Mouse (Mus musculus): Measurements from ENCODE around the gene Lrguk. TPM values are rescaled to one million over a fixed set of nuclear protein-coding genes. Genes with fewer than 3 reads are reported as not detected.

Lrguk gene
- polyA plus RNA-seq, 1 experiment from 2014 or later = 1.1 TPM

- Histone ChIP-seq H3K4me1 (ENCODE audit: control insufficient read depth, insufficient read depth, low read length) (no peaks in the 10 kb centered on the region), H3K36me3 (ENCODE audit: control insufficient read depth, insufficient read depth, low read length) (peaks cover 51% of the 10 kb centered on the region), H3K4me2 (replicated peaks; ENCODE audit: low read depth, low read length) (no peak overlapping the region), H3K27ac (ENCODE audit: low read length) (no peak overlapping the region), H3K27me3 (ENCODE audit: control insufficient read depth, insufficient read depth, low read length) (no peaks in the 10 kb centered on the region), H3K9me3 (ENCODE audit: control insufficient read depth, low read depth, low read length) (no peaks in the 10 kb centered on the region), H3K4me3 (ENCODE audit: low read depth, low read length) (no peak overlapping the region), H3K9ac (replicated peaks; ENCODE audit: low read depth, low read length) (no peak overlapping the region)
- WGBS = 75% methylated on average over 9 of the region's 9 CpGs
- no peak for ATAC-seq (ENCODE audit: insufficient number of reproducible peaks, insufficient read depth, low FRiP score, low read depth)
These were observed 133.8 kb downstream of the Lrguk start for GRCm38 (mm10) chr6:34163014-34163413.

- no peak overlapping the region for H3K4me2 ChIP-seq (replicated peaks; ENCODE audit: low read depth, low read length)
- H3K36me3 ChIP-seq (ENCODE audit: control insufficient read depth, insufficient read depth, low read length) = peaks cover 27% of the 10 kb centered on the region
- no peaks in the 10 kb centered on the region for H3K9me3 ChIP-seq (ENCODE audit: control insufficient read depth, low read depth, low read length)
- no peak overlapping the region for H3K9ac ChIP-seq (replicated peaks; ENCODE audit: low read depth, low read length)
- no peak for ATAC-seq (ENCODE audit: insufficient number of reproducible peaks, insufficient read depth, low FRiP score, low read depth)
- no peak overlapping the region for H3K27ac ChIP-seq (ENCODE audit: low read length)
- WGBS = 83% methylated on average over 3 of the region's 3 CpGs
- H3K4me1 ChIP-seq (ENCODE audit: control insufficient read depth, insufficient read depth, low read length) = no peaks in the 10 kb centered on the region
- no peaks in the 10 kb centered on the region for H3K27me3 ChIP-seq (ENCODE audit: control insufficient read depth, insufficient read depth, low read length)
- H3K4me3 ChIP-seq (ENCODE audit: low read depth, low read length) = no peak overlapping the region
These were observed 139.6 kb downstream of the Lrguk start for GRCm38 (mm10) chr6:34168834-34169233.

DNA sequence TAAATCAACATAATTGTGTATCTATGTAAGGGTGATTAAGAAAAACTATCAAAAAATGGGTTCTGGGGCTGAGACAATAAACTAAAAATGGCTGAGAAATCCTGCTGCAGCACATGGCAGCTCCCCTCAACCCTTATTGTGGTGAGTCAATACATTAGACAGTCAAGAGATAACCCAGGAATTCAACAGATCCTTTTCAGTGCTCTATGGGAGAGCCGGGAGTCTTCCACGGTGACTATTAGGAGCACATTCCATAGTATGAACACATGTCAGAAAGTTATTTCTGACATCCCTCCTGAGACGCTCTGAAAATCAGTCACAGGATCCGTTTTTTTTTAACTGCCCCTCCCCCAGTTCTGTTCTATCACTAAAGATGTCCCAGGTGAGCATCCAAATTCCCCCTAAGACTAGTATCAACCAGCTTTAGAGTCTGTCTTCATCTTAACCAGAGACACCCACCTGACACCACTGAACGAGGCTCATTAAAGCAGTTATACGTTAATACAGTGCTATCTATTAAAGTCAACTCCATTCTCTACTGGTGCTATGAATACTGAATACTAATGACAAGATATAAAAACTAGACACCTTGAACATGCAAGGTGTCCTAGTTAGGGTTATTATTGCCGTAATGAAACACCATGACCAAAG is 141.7 kb downstream of the Lrguk start:
- no peaks in the 10 kb centered on the region for H3K27me3 ChIP-seq (ENCODE audit: control insufficient read depth, insufficient read depth, low read length)
- no peak overlapping the region for H3K9ac ChIP-seq (replicated peaks; ENCODE audit: low read depth, low read length)
- peaks cover 4% of the 10 kb centered on the region; the same call in 1 of the 2 replicates for H3K4me1 ChIP-seq (ENCODE audit: control insufficient read depth, insufficient read depth, low read length)
- no peak overlapping the region for H3K4me3 ChIP-seq (ENCODE audit: low read depth, low read length)
- ATAC-seq (ENCODE audit: insufficient number of reproducible peaks, insufficient read depth, low FRiP score, low read depth) = no peak
- no peak overlapping the region for H3K27ac ChIP-seq (ENCODE audit: low read length)
- H3K9me3 ChIP-seq (ENCODE audit: control insufficient read depth, low read depth, low read length) = no peaks in the 10 kb centered on the region
- 72% methylated on average over 7 of the region's 7 CpGs for WGBS
- H3K4me2 ChIP-seq (replicated peaks; ENCODE audit: low read depth, low read length) = no peak overlapping the region
- peaks cover 18% of the 10 kb centered on the region; the same call in 1 of the 2 replicates for H3K36me3 ChIP-seq (ENCODE audit: control insufficient read depth, insufficient read depth, low read length)

DNA sequence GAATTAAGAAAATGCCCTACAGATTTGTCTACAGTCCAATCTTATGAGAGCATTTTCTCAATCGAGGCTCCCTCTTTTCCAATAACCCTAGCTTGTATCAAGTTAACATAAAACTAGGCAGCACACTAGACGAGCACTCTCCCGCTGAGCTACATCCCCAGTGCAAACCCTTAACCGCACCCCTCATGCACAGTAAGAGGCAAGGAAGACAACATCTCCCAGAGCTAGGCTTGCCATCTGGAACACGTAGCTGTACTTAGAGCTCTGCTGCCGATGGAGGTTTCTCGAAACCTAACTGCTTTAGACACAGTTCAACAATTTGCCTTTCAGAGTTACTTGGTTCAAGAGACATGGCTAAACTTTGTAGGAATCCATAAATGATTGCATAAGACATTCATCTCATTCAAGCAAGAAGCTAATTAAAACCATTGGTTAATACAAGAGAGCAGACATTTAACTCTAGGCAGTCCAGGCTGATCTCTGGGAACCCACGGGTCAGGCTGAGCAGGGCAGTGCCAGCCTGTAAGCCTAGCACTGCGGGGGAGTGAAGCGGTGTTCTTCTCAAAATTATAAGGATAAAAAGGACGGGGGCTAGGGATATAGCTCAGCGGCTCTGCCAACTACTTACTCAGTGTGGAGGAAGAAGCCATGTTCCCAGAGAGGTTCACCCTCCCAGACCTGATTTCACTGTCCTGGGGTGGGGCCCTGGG is 142.7 kb downstream of the Lrguk start:
- Histone ChIP-seq H3K9me3 (ENCODE audit: control insufficient read depth, low read depth, low read length) (no peaks in the 10 kb centered on the region), H3K4me2 (replicated peaks; ENCODE audit: low read depth, low read length) (no peak overlapping the region), H3K4me1 (ENCODE audit: control insufficient read depth, insufficient read depth, low read length) (peaks cover 6% of the 10 kb centered on the region; the same call in 1 of the 2 replicates), H3K4me3 (ENCODE audit: low read depth, low read length) (no peak overlapping the region), H3K27me3 (ENCODE audit: control insufficient read depth, insufficient read depth, low read length) (no peaks in the 10 kb centered on the region), H3K27ac (ENCODE audit: low read length) (no peak overlapping the region), H3K36me3 (ENCODE audit: control insufficient read depth, insufficient read depth, low read length) (peaks cover 10% of the 10 kb centered on the region; the same call in 1 of the 2 replicates), H3K9ac (replicated peaks; ENCODE audit: low read depth, low read length) (no peak overlapping the region)
- 87% methylated on average over 12 of the region's 12 CpGs for WGBS
- ATAC-seq (ENCODE audit: insufficient number of reproducible peaks, insufficient read depth, low FRiP score, low read depth) = no peak

- no peak for ATAC-seq (ENCODE audit: insufficient number of reproducible peaks, insufficient read depth, low FRiP score, low read depth)
- H3K4me3 ChIP-seq (ENCODE audit: low read depth, low read length) = no peak overlapping the region
- peaks cover 6% of the 10 kb centered on the region; the same call in 1 of the 2 replicates for H3K4me1 ChIP-seq (ENCODE audit: control insufficient read depth, insufficient read depth, low read length)
- no peak overlapping the region for H3K4me2 ChIP-seq (replicated peaks; ENCODE audit: low read depth, low read length)
- WGBS = 88% methylated on average over 12 of the region's 12 CpGs
- no peak overlapping the region for H3K27ac ChIP-seq (ENCODE audit: low read length)
- H3K27me3 ChIP-seq (ENCODE audit: control insufficient read depth, insufficient read depth, low read length) = no peaks in the 10 kb centered on the region
- no peaks in the 10 kb centered on the region for H3K9me3 ChIP-seq (ENCODE audit: control insufficient read depth, low read depth, low read length)
- no peak overlapping the region for H3K9ac ChIP-seq (replicated peaks; ENCODE audit: low read depth, low read length)
- peaks cover 4% of the 10 kb centered on the region; the same call in 1 of the 2 replicates for H3K36me3 ChIP-seq (ENCODE audit: control insufficient read depth, insufficient read depth, low read length)
These were observed 144.0 kb downstream of the Lrguk start for GRCm38 (mm10) chr6:34173251-34173650.

- no peak for ATAC-seq (ENCODE audit: insufficient number of reproducible peaks, insufficient read depth, low FRiP score, low read depth)
- H3K27me3 ChIP-seq (ENCODE audit: control insufficient read depth, insufficient read depth, low read length) = no peaks in the 10 kb centered on the region
- H3K4me1 ChIP-seq (ENCODE audit: control insufficient read depth, insufficient read depth, low read length) = peaks cover 6% of the 10 kb centered on the region; the same call in 1 of the 2 replicates
- no peak overlapping the region for H3K4me2 ChIP-seq (replicated peaks; ENCODE audit: low read depth, low read length)
- H3K9me3 ChIP-seq (ENCODE audit: control insufficient read depth, low read depth, low read length) = no peaks in the 10 kb centered on the region
- no peak overlapping the region for H3K9ac ChIP-seq (replicated peaks; ENCODE audit: low read depth, low read length)
- H3K27ac ChIP-seq (ENCODE audit: low read length) = no peak overlapping the region
- 0 out of 2 replicates have a peak, but pooled peaks cover 1% of the 10 kb centered on the region for H3K36me3 ChIP-seq (ENCODE audit: control insufficient read depth, insufficient read depth, low read length)
- WGBS = 57% methylated on average over 8 of the region's 8 CpGs
- no peak overlapping the region for H3K4me3 ChIP-seq (ENCODE audit: low read depth, low read length)
These were observed 145.5 kb downstream of the Lrguk start for GRCm38 (mm10) chr6:34174715-34175114.

DNA sequence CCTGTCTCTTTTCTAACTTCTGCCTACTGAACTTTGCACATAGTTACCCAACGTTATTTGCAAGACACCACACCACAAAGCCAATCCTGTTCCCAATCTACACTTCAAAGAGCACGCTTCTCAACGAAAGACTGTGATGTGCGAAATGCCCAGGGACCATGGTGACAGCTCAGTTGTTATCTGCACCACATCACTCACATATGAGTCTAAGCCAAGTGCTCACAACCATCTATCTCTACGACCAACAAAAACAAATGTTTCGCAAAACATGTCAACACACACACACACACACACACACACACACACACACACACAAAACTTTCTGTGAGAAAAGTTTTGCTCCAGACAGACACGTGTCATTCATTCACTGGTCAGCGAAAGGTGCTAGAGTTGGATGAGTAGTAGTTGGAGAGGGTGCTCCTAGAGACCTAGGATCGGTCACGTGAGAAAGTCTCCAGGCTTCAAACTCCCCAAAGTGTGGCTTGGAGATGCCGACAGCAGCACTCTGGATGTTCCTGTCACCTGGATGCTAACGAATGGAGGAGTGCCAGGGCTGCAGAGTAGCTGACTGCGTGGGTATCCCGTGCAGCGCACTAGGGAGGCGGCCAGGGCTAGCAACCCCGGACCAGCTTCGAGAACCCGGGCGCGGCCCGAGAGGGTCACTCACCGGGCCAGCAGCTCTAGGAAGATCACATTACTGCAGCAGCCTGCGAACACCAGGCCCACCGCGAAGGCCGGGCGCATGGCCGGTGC is 147.0 kb downstream of the Lrguk start:
- Histone ChIP-seq H3K4me2 (replicated peaks; ENCODE audit: low read depth, low read length) (peak overlapping the region; percentile 72), H3K36me3 (ENCODE audit: control insufficient read depth, insufficient read depth, low read length) (no peaks in the 10 kb centered on the region), H3K9ac (replicated peaks; ENCODE audit: low read depth, low read length) (peak overlapping the region; percentile 60), H3K9me3 (ENCODE audit: control insufficient read depth, low read depth, low read length) (no peaks in the 10 kb centered on the region), H3K27ac (ENCODE audit: low read length) (peak overlapping the region; percentile 74; the same call in 1 of the 2 replicates), H3K27me3 (ENCODE audit: control insufficient read depth, insufficient read depth, low read length) (no peaks in the 10 kb centered on the region), H3K4me3 (ENCODE audit: low read depth, low read length) (peak overlapping the region; percentile 82), H3K4me1 (ENCODE audit: control insufficient read depth, insufficient read depth, low read length) (peaks cover 6% of the 10 kb centered on the region; the same call in 1 of the 2 replicates)
- 3% methylated on average over 29 of the region's 29 CpGs for whole genome bisulfite sequencing
- ATAC-seq (ENCODE audit: insufficient number of reproducible peaks, insufficient read depth, low FRiP score, low read depth) = peak; percentile 81

GRCm38 (mm10) chr6:34176864-34177247 is 147.6 kb downstream of the Lrguk start, which contains the start of gene Slc35b4:
TSS of gene Slc35b4 (minus strand) at chr6:34177111.
- under 1% methylated on average over 29 of the region's 29 CpGs for WGBS
- Histone ChIP-seq H3K27me3 (ENCODE audit: control insufficient read depth, insufficient read depth, low read length) (no peaks in the 10 kb centered on the region), H3K27ac (ENCODE audit: low read length) (peak within 1 kb of the TSS; percentile 74; the same call in 1 of the 2 replicates), H3K4me1 (ENCODE audit: control insufficient read depth, insufficient read depth, low read length) (peaks cover 6% of the 10 kb centered on the region; the same call in 1 of the 2 replicates), H3K4me3 (ENCODE audit: low read depth, low read length) (peak within 1 kb of the TSS; percentile 82), H3K4me2 (replicated peaks; ENCODE audit: low read depth, low read length) (peak within 1 kb of the TSS; percentile 72), H3K9me3 (ENCODE audit: control insufficient read depth, low read depth, low read length) (no peaks in the 10 kb centered on the region), H3K36me3 (ENCODE audit: control insufficient read depth, insufficient read depth, low read length) (no peaks in the 10 kb centered on the region), H3K9ac (replicated peaks; ENCODE audit: low read depth, low read length) (peak within 1 kb of the TSS; percentile 60)
- peak; percentile 100 for ATAC-seq (ENCODE audit: insufficient number of reproducible peaks, insufficient read depth, low FRiP score, low read depth)
